9 mouse cellular contexts compared by ENCODE assay signal in the genomic region with DNA sequence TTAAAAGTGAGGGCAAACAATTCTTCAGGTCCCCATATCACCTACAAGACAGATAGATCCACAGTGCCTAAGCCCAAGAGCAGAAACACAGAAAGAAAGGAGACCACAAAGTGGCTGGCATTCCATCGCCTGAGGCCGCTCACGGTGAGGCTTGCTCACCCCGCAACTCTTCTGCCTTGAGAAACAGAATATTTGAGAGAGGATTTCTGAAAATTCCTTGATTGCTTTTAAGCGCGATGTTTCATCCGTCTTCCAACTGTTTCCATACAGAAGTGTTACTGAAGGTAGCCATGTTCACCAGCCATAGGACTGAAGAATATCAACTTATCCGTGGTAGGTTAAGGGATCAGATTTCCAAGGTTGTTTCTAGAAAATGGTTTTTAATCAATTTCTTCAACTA.
DNase-seq lines count a peak whose midpoint lies in the region; ATAC-seq and TF ChIP-seq lines count a peak whose summit lies in the region.
"Had no signal": no experiment of that assay in that cellular context is flagged by ENCODE, and none has a peak within 500 bp of the region (broad histone marks: within the 10 kb centered on the region; RNA-seq: fewer than 3 reads in every experiment).

No protein-coding gene starts in this region.

- 77% methylated on average over 8 of the region's 8 CpGs for WGBS in kidney, embryonic 15.5 days
- WGBS in embryonic facial prominence, embryonic 14.5 days = 55% methylated on average over 8 of the region's 8 CpGs
- 80% methylated on average over 8 of the region's 8 CpGs for WGBS in hindbrain, embryonic 13.5 days
- 67% methylated on average over 8 of the region's 8 CpGs for WGBS in midbrain, postnatal 0 days
- WGBS in liver, postnatal 0 days (ENCODE audit: insufficient replicate concordance) = 78% methylated on average over 8 of the region's 8 CpGs

- 0 out of 2 replicates have a peak overlapping the region, but pooled peaks have one; percentile 22 for H3K4me2 ChIP-seq in kidney, embryonic 15.5 days
- H3K4me2 ChIP-seq in embryonic facial prominence, embryonic 14.5 days (ENCODE audit: low read depth, low read length) = 0 out of 2 replicates have a peak overlapping the region, but pooled peaks have one; percentile 36
- peak overlapping the region; percentile 34; the same call in 1 of the 2 replicates for H3K4me2 ChIP-seq in hindbrain, embryonic 13.5 days
- no peak overlapping the region for H3K4me2 ChIP-seq in midbrain, postnatal 0 days (ENCODE audit: low read depth, low read length, poor library complexity, severe bottlenecking)
- H3K4me2 ChIP-seq in liver, postnatal 0 days (ENCODE audit: low read depth, low read length) = no peak overlapping the region
- H3K4me2 ChIP-seq: liver, embryonic 11.5 days had no signal

- no peak overlapping the region for H3K9ac ChIP-seq in kidney, embryonic 15.5 days
- H3K9ac ChIP-seq in embryonic facial prominence, embryonic 14.5 days (ENCODE audit: low read depth, low read length) = no peak overlapping the region
- no peak overlapping the region for H3K9ac ChIP-seq in hindbrain, embryonic 13.5 days
- no peak overlapping the region for H3K9ac ChIP-seq in midbrain, postnatal 0 days (replicated peaks; ENCODE audit: low read length, poor library complexity, severe bottlenecking)
- no peak overlapping the region for H3K9ac ChIP-seq in liver, postnatal 0 days (replicated peaks)

- no peak for TF ChIP-seq CTCF in midbrain, postnatal 0 days (IDR thresholded peaks at IDR 0.05)
- no peak for TF ChIP-seq CTCF in liver, postnatal 0 days (IDR thresholded peaks at IDR 0.05; ENCODE audit: low read depth)

- no peak for DNase-seq in kidney, postnatal 10 days
- DNase-seq in embryonic facial prominence, embryonic 14.5 days (ENCODE audit: low spot score) = no peak
- no peak for DNase-seq in midbrain, postnatal 0 days (ENCODE audit: low spot score)
- DNase-seq in adrenal gland, postnatal 25 days = no peak
- DNase-seq in liver, postnatal 0 days = no peak
- no peak for DNase-seq in cerebellum, postnatal 14 days

- H3K4me3 ChIP-seq in kidney, embryonic 15.5 days (replicated peaks) = no peak overlapping the region
- H3K4me3 ChIP-seq in embryonic facial prominence, embryonic 14.5 days (ENCODE audit: low read depth, low read length) = no peak overlapping the region
- no peak overlapping the region for H3K4me3 ChIP-seq in hindbrain, embryonic 13.5 days
- H3K4me3 ChIP-seq in midbrain, postnatal 0 days (ENCODE audit: low read depth, low read length) = no peak overlapping the region
- H3K4me3 ChIP-seq in liver, postnatal 0 days (ENCODE audit: low read depth, low read length) = no peak overlapping the region

- H3K27ac ChIP-seq in kidney, embryonic 15.5 days = peak overlapping the region; percentile 66
- H3K27ac ChIP-seq in embryonic facial prominence, embryonic 14.5 days (replicated peaks; ENCODE audit: low read depth, low read length) = peak overlapping the region; percentile 40; the same call in 1 of the 2 replicates
- H3K27ac ChIP-seq in hindbrain, embryonic 13.5 days = peak overlapping the region; percentile 8; the same call in 1 of the 2 replicates
- H3K27ac ChIP-seq in midbrain, postnatal 0 days (ENCODE audit: low read depth, low read length) = peak overlapping the region; percentile 44
- no peak overlapping the region for H3K27ac ChIP-seq in liver, postnatal 0 days (ENCODE audit: low read depth)

- H3K36me3 ChIP-seq in kidney, embryonic 15.5 days = no peaks in the 10 kb centered on the region
- no peaks in the 10 kb centered on the region for H3K36me3 ChIP-seq in embryonic facial prominence, embryonic 14.5 days (ENCODE audit: control insufficient read depth, insufficient read depth, low read length)
- no peaks in the 10 kb centered on the region for H3K36me3 ChIP-seq in hindbrain, embryonic 13.5 days
- H3K36me3 ChIP-seq in midbrain, postnatal 0 days (ENCODE audit: insufficient read depth, low read length) = no peaks in the 10 kb centered on the region
- no peaks in the 10 kb centered on the region for H3K36me3 ChIP-seq in liver, postnatal 0 days (replicated peaks; ENCODE audit: insufficient read depth, low read length)

- no peaks in the 10 kb centered on the region for H3K27me3 ChIP-seq in kidney, embryonic 15.5 days
- no peaks in the 10 kb centered on the region for H3K27me3 ChIP-seq in embryonic facial prominence, embryonic 14.5 days (replicated peaks; ENCODE audit: control insufficient read depth, insufficient read depth, low read length)
- no peaks in the 10 kb centered on the region for H3K27me3 ChIP-seq in hindbrain, embryonic 13.5 days
- no peaks in the 10 kb centered on the region for H3K27me3 ChIP-seq in midbrain, postnatal 0 days (ENCODE audit: insufficient read depth, low read length)
- H3K27me3 ChIP-seq in liver, postnatal 0 days (ENCODE audit: insufficient read depth, low read length) = no peaks in the 10 kb centered on the region

- no peaks in the 10 kb centered on the region for H3K9me3 ChIP-seq in kidney, embryonic 15.5 days (replicated peaks)
- H3K9me3 ChIP-seq in embryonic facial prominence, embryonic 14.5 days (ENCODE audit: control insufficient read depth, low read length) = no peaks in the 10 kb centered on the region
- H3K9me3 ChIP-seq in hindbrain, embryonic 13.5 days = no peaks in the 10 kb centered on the region
- no peaks in the 10 kb centered on the region for H3K9me3 ChIP-seq in midbrain, postnatal 0 days (ENCODE audit: low read length)
- no peaks in the 10 kb centered on the region for H3K9me3 ChIP-seq in liver, postnatal 0 days (ENCODE audit: low read length)

- peaks cover 17% of the 10 kb centered on the region for H3K4me1 ChIP-seq in kidney, embryonic 15.5 days
- no peaks in the 10 kb centered on the region; the same call in 1 of the 2 replicates for H3K4me1 ChIP-seq in embryonic facial prominence, embryonic 14.5 days (ENCODE audit: control insufficient read depth, insufficient read depth, low read length)
- H3K4me1 ChIP-seq in hindbrain, embryonic 13.5 days (replicated peaks) = 0 out of 2 replicates have a peak, but pooled peaks cover 4% of the 10 kb centered on the region
- no peaks in the 10 kb centered on the region for H3K4me1 ChIP-seq in midbrain, postnatal 0 days (ENCODE audit: insufficient read depth, low read length)
- H3K4me1 ChIP-seq in liver, postnatal 0 days (ENCODE audit: insufficient read depth) = no peaks in the 10 kb centered on the region

- ATAC-seq in kidney, embryonic 15.5 days (replicated peaks; ENCODE audit: low FRiP score) = no peak
- ATAC-seq in embryonic facial prominence, embryonic 14.5 days (ENCODE audit: low read depth) = no peak
- ATAC-seq in hindbrain, embryonic 13.5 days (ENCODE audit: low FRiP score) = no peak
- no peak for ATAC-seq in midbrain, postnatal 0 days (ENCODE audit: low FRiP score)
- ATAC-seq in liver, postnatal 0 days = no peak

- no peak for TF ChIP-seq EP300 in liver, postnatal 0 days (IDR thresholded peaks at IDR 0.05; ENCODE audit: low read depth)

Comparison
In these comparisons a context has a peak if more than half of its experiments do, and no peak if none do; other contexts are left out.
1. H3K4me2 ChIP-seq: peak in kidney, embryonic 15.5 days (single experiment), embryonic facial prominence, embryonic 14.5 days (single experiment) and hindbrain, embryonic 13.5 days (single experiment); none in midbrain, postnatal 0 days (single experiment) and liver, postnatal 0 days (single experiment).